Mouse (Mus musculus): ENCODE results near the gene Rasgrp2. TPM values are rescaled to one million over a fixed set of nuclear protein-coding genes. Genes with fewer than 3 reads are reported as not detected.

The Rasgrp2 gene
- polyA plus RNA-seq, 1 experiment from 2014 or later, result 38.4 TPM

DNA sequence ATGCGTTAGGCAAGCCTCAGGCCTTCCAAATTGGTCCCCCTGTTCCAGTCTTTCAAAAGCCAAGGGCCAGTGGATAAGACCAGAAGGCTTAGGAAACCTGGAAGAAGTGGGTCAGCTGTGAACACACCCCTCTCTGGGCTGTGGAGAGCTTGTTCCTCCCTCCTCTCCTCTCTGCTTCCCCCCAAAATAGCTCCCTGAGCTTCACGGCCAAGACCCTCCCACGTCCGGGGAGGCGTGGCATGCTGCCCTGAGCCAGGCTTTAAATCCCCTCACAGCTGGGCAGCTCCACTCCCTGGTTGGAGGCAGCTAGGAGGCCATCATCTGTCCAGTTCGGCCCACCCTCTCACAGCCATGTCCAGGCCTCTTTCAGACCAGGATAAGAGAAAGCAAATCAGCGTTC lies 15.0 kb upstream of the Rasgrp2 start, which contains the start of gene Pygm:
Pygm (plus strand) TSS at position 272 of the 400 bp plus-strand sequence.
- WGBS, result 10% methylated on average over 7 of the region's 7 CpGs
- H3K9ac ChIP-seq, result peak within 1 kb of the TSS; percentile 85
- peaks cover 48% of the 10 kb centered on the region for H3K4me1 ChIP-seq
- H3K27ac ChIP-seq (replicated peaks), result peak within 1 kb of the TSS; percentile 87
- H3K27me3 ChIP-seq (replicated peaks), result no peaks in the 10 kb centered on the region; the same call in 1 of the 2 replicates
- H3K9me3 ChIP-seq, result no peaks in the 10 kb centered on the region
- peak; percentile 53; the same call in 1 of the 2 replicates for ATAC-seq (ENCODE audit: extremely low read depth, insufficient number of reproducible peaks, low FRiP score, low TSS enrichment)
- H3K36me3 ChIP-seq, result peaks cover 38% of the 10 kb centered on the region
- peak within 1 kb of the TSS; percentile 57 for H3K4me3 ChIP-seq
- peak within 1 kb of the TSS; percentile 72 for H3K4me2 ChIP-seq

GRCm38 (mm10) chr19:6384954-6385353 lies 14.2 kb upstream of the Rasgrp2 start:
- peak overlapping the region; percentile 57 for H3K4me3 ChIP-seq
- no peak for ATAC-seq (ENCODE audit: extremely low read depth, insufficient number of reproducible peaks, low FRiP score, low TSS enrichment)
- H3K4me2 ChIP-seq, result peak overlapping the region; percentile 72
- H3K27ac ChIP-seq (replicated peaks), result peak overlapping the region; percentile 87
- peak overlapping the region; percentile 85 for H3K9ac ChIP-seq
- H3K4me1 ChIP-seq, result peaks cover 55% of the 10 kb centered on the region
- peaks cover 38% of the 10 kb centered on the region for H3K36me3 ChIP-seq
- WGBS, result 33% methylated on average over 11 of the region's 11 CpGs
- no peaks in the 10 kb centered on the region for H3K9me3 ChIP-seq
- H3K27me3 ChIP-seq (replicated peaks), result no peaks in the 10 kb centered on the region; the same call in 1 of the 2 replicates

DNA sequence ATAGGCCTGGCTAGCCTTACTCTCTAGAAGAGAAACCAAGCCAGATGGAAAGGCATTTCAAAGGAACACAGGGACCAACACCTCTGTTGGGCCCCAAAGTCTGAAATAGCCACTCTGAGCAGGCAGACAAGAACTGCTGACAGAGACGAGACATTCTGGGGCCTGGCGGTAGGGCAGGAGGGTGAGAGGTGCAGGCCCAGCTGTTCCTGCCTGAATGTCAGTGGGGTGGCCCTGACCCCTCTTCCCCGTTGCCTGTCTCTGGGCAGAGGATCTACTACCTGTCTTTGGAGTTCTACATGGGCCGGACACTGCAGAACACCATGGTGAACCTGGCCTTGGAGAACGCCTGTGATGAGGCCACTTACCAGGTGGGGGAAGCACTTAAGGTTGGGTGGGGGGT lies 13.7 kb upstream of the Rasgrp2 start:
- Histone ChIP-seq H3K27ac (replicated peaks) (peak overlapping the region; percentile 87), H3K9ac (peak overlapping the region; percentile 85), H3K4me1 (peaks cover 57% of the 10 kb centered on the region), H3K9me3 (no peaks in the 10 kb centered on the region), H3K27me3 (replicated peaks) (no peaks in the 10 kb centered on the region; the same call in 1 of the 2 replicates), H3K36me3 (peaks cover 42% of the 10 kb centered on the region), H3K4me2 (peak overlapping the region; percentile 72), H3K4me3 (peak overlapping the region; percentile 57)
- ATAC-seq (ENCODE audit: extremely low read depth, insufficient number of reproducible peaks, low FRiP score, low TSS enrichment), result no peak
- 44% methylated on average over 5 of the region's 5 CpGs for whole genome bisulfite sequencing

DNA sequence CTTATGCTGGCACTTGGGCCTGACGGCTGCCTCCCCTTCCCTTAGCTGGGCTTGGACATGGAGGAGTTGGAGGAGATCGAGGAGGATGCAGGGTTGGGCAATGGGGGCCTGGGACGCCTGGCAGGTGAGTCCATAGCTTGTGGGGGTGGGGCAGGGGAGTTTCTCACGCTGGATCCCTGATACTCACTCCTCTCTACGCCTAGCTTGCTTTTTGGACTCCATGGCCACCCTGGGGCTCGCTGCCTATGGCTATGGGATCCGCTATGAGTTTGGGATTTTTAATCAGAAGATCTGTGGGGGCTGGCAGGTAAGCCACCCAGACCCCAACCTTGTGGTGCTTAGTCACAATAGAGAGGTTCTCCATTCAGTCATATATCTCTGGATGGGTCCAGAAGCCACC lies 13.3 kb upstream of the Rasgrp2 start:
- WGBS, result 65% methylated on average over 7 of the region's 7 CpGs
- peak overlapping the region; percentile 57 for H3K4me3 ChIP-seq
- H3K36me3 ChIP-seq, result peaks cover 42% of the 10 kb centered on the region
- peak overlapping the region; percentile 72 for H3K4me2 ChIP-seq
- peak overlapping the region; percentile 87 for H3K27ac ChIP-seq (replicated peaks)
- no peaks in the 10 kb centered on the region; the same call in 1 of the 2 replicates for H3K27me3 ChIP-seq (replicated peaks)
- peaks cover 57% of the 10 kb centered on the region for H3K4me1 ChIP-seq
- H3K9ac ChIP-seq, result peak overlapping the region; percentile 85
- no peak for ATAC-seq (ENCODE audit: extremely low read depth, insufficient number of reproducible peaks, low FRiP score, low TSS enrichment)
- H3K9me3 ChIP-seq, result no peaks in the 10 kb centered on the region

- H3K27me3 ChIP-seq (replicated peaks), result no peaks in the 10 kb centered on the region; the same call in 1 of the 2 replicates
These were observed 12.9 kb upstream of the Rasgrp2 start for GRCm38 (mm10) chr19:6386234-6386633.

GRCm38 (mm10) chr19:6388006-6388405 lies 11.1 kb upstream of the Rasgrp2 start:
- ATAC-seq (ENCODE audit: extremely low read depth, insufficient number of reproducible peaks, low FRiP score, low TSS enrichment), result no peak

More at GRCm38 (mm10) chr19:6386234-6386633, 12.9 kb upstream of the Rasgrp2 start:
- H3K27ac ChIP-seq (replicated peaks), result no peak overlapping the region
- no peaks in the 10 kb centered on the region for H3K9me3 ChIP-seq
- WGBS, result 68% methylated on average over 9 of the region's 9 CpGs
- H3K4me1 ChIP-seq, result peaks cover 57% of the 10 kb centered on the region
- peak overlapping the region; percentile 85 for H3K9ac ChIP-seq
- H3K36me3 ChIP-seq, result peaks cover 46% of the 10 kb centered on the region
- peak overlapping the region; percentile 57 for H3K4me3 ChIP-seq
- peak overlapping the region; percentile 72 for H3K4me2 ChIP-seq
- no peak for ATAC-seq (ENCODE audit: extremely low read depth, insufficient number of reproducible peaks, low FRiP score, low TSS enrichment)

DNA sequence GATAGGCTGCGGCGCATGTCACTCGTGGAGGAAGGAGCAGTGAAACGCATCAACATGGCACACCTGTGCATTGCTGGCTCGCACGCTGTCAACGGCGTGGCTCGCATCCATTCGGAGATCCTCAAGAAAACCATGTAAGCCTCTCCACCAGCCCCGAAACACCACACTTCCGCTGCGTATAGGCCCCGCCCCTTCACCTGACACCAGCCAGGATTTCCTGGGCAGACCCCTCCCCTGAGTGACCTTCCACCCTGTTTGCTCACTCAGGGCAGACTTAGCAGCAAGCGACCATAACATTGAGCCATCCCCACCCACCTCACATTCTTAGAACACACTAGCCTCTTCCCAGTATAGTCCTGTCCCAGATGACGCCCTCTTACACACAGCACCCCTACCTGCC lies 9.3 kb upstream of the Rasgrp2 start:
- WGBS, result 25% methylated on average over 16 of the region's 16 CpGs
- Histone ChIP-seq H3K4me3 (peak overlapping the region; percentile 26), H3K4me1 (peaks cover 29% of the 10 kb centered on the region), H3K36me3 (peaks cover 78% of the 10 kb centered on the region), H3K4me2 (peak overlapping the region; percentile 55), H3K27me3 (replicated peaks) (no peaks in the 10 kb centered on the region; the same call in 1 of the 2 replicates), H3K27ac (replicated peaks) (no peak overlapping the region), H3K9me3 (no peaks in the 10 kb centered on the region), H3K9ac (peak overlapping the region; percentile 40)
- ATAC-seq (ENCODE audit: extremely low read depth, insufficient number of reproducible peaks, low FRiP score, low TSS enrichment), result no peak

More at GRCm38 (mm10) chr19:6388006-6388405, 11.1 kb upstream of the Rasgrp2 start:
- no peaks in the 10 kb centered on the region for H3K9me3 ChIP-seq
- H3K4me3 ChIP-seq, result no peak overlapping the region
- H3K4me1 ChIP-seq, result peaks cover 47% of the 10 kb centered on the region
- H3K27me3 ChIP-seq (replicated peaks), result no peaks in the 10 kb centered on the region; the same call in 1 of the 2 replicates
- H3K27ac ChIP-seq (replicated peaks), result no peak overlapping the region
- no peak overlapping the region for H3K9ac ChIP-seq
- peaks cover 63% of the 10 kb centered on the region for H3K36me3 ChIP-seq
- WGBS, result 76% methylated on average over 13 of the region's 13 CpGs
- no peak overlapping the region for H3K4me2 ChIP-seq

DNA sequence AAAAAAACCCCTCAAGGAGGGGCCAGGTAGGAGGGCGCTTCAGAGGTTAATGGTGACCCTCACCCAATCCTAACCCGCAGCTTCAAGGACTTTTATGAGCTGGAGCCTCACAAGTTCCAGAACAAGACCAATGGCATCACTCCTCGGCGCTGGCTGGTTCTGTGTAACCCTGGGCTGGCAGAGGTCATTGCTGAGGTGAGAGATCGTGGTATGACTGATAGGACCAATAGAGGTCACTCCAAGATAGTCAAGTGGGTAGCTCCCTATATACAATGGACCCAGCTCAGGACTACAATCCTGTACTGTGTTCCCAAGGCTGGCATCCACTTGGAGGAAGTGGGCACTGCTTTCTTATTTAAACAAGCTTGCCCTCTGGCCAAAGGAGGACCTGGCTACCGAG lies 8.9 kb upstream of the Rasgrp2 start:
- Histone ChIP-seq H3K36me3 (peaks cover 80% of the 10 kb centered on the region), H3K4me3 (no peak overlapping the region), H3K4me2 (no peak overlapping the region)

DNA sequence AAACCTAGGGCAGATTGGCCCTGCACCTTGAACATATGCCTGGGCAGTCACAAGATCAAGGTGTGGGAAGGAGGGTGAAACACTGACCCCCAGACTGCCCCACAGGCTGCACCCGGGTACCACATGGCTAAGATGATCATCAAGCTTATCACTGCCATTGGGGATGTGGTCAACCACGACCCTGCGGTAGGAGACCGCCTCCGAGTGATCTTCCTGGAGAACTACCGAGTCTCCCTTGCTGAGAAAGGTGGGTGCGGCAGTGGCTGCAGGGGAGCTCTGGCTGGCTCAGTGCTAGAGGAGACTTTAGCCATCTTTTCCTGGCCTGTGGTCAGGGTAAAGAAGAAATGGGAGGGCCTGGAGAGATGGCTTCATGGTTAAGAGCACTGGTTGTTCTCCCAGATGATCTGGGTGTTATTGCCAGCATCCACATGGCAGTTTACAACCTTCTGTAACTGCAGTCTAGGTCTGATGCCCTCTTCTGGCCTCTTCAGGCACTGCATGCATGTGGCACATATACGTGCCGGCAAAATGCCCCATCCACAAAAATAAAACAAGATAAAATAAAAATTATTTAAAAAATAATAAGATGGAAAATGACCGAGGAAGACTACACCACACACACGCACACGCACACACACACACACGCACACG lies 6.3 kb upstream of the Rasgrp2 start:
- H3K4me2 ChIP-seq, result no peak overlapping the region
- peaks cover 9% of the 10 kb centered on the region for H3K4me1 ChIP-seq
- no peak overlapping the region for H3K4me3 ChIP-seq
- H3K27ac ChIP-seq (replicated peaks), result no peak overlapping the region
- no peak for ATAC-seq (ENCODE audit: extremely low read depth, insufficient number of reproducible peaks, low FRiP score, low TSS enrichment)
- no peak overlapping the region for H3K9ac ChIP-seq
- no peaks in the 10 kb centered on the region; the same call in 1 of the 2 replicates for H3K27me3 ChIP-seq (replicated peaks)
- no peaks in the 10 kb centered on the region for H3K9me3 ChIP-seq
- 89% methylated on average over 14 of the region's 14 CpGs for WGBS
- H3K36me3 ChIP-seq, result peaks cover 74% of the 10 kb centered on the region

More for the DNA sequence above, 8.9 kb upstream of the Rasgrp2 start:
- Histone ChIP-seq H3K27me3 (replicated peaks) (no peaks in the 10 kb centered on the region; the same call in 1 of the 2 replicates), H3K9ac (0 out of 2 replicates have a peak overlapping the region, but pooled peaks have one; percentile 40), H3K27ac (replicated peaks) (no peak overlapping the region), H3K4me1 (peaks cover 26% of the 10 kb centered on the region), H3K9me3 (no peaks in the 10 kb centered on the region)
- WGBS, result 63% methylated on average over 6 of the region's 6 CpGs
- no peak for ATAC-seq (ENCODE audit: extremely low read depth, insufficient number of reproducible peaks, low FRiP score, low TSS enrichment)

- peaks cover 68% of the 10 kb centered on the region for H3K36me3 ChIP-seq
- H3K4me3 ChIP-seq, result no peak overlapping the region
- H3K27ac ChIP-seq (replicated peaks), result no peak overlapping the region
- H3K27me3 ChIP-seq (replicated peaks), result peaks cover 3% of the 10 kb centered on the region; the same call in 1 of the 2 replicates
- H3K9ac ChIP-seq, result no peak overlapping the region
- H3K4me2 ChIP-seq, result no peak overlapping the region
- H3K4me1 ChIP-seq, result peaks cover 16% of the 10 kb centered on the region
- WGBS, result 86% methylated on average over 16 of the region's 16 CpGs
- no peak for ATAC-seq (ENCODE audit: extremely low read depth, insufficient number of reproducible peaks, low FRiP score, low TSS enrichment)
- H3K9me3 ChIP-seq, result no peaks in the 10 kb centered on the region
These were observed 5.5 kb upstream of the Rasgrp2 start for GRCm38 (mm10) chr19:6393637-6394036.

GRCm38 (mm10) chr19:6396237-6396636 lies 2.9 kb upstream of the Rasgrp2 start:
- no peak overlapping the region for H3K4me3 ChIP-seq
- 87% methylated on average over 5 of the region's 5 CpGs for WGBS
- H3K4me1 ChIP-seq, result peaks cover 30% of the 10 kb centered on the region
- ATAC-seq (ENCODE audit: extremely low read depth, insufficient number of reproducible peaks, low FRiP score, low TSS enrichment), result no peak
- no peak overlapping the region for H3K4me2 ChIP-seq
- H3K36me3 ChIP-seq, result peaks cover 42% of the 10 kb centered on the region
- peaks cover 14% of the 10 kb centered on the region for H3K27me3 ChIP-seq (replicated peaks)
- H3K9ac ChIP-seq, result no peak overlapping the region
- H3K27ac ChIP-seq (replicated peaks), result no peak overlapping the region
- H3K9me3 ChIP-seq, result no peaks in the 10 kb centered on the region
